Mouse (Mus musculus): ENCODE data around the gene Sis. TPM values are rescaled to one million over a fixed set of nuclear protein-coding genes. Genes with fewer than 3 reads are reported as not detected.
A peak's percentile ranks its signal among the peaks of the same experiment; 100 is the strongest.

The Sis gene
- total and polyA plus RNA-seq, 3 experiments: 0.47 to 1.9 (median 1.5) TPM

- no peak for TF ChIP-seq MXI1 (IDR thresholded peaks at IDR 0.05; ENCODE audit: low read depth, low read length)
- no peak for TF ChIP-seq HCFC1 (IDR thresholded peaks at IDR 0.05; ENCODE audit: low read depth, low read length)
- TF ChIP-seq MAX (IDR thresholded peaks at IDR 0.05; ENCODE audit: low read length): peak; percentile 82
- peak; percentile 81 for TF ChIP-seq BHLHE40 (IDR thresholded peaks at IDR 0.05; ENCODE audit: low read depth, low read length)
- TF ChIP-seq ELF1 (IDR thresholded peaks at IDR 0.05; ENCODE audit: low read depth, low read length): no peak
- TF ChIP-seq EP300 (IDR thresholded peaks at IDR 0.05; ENCODE audit: low read length): peak; percentile 75
- peak; percentile 54; the same call in 1 of the 2 replicates for TF ChIP-seq IRF4 (IDR thresholded peaks at IDR 0.05; ENCODE audit: low read depth, low read length)
- TF ChIP-seq MYC (IDR thresholded peaks at IDR 0.05; ENCODE audit: low read depth, low read length): peak; percentile 59; the same call in 1 of the 2 replicates
- no peak for TF ChIP-seq NELFE (IDR thresholded peaks at IDR 0.05; ENCODE audit: low read depth, low read length)
- TF ChIP-seq RCOR1 (conservative IDR thresholded peaks at IDR 0.05; ENCODE audit: low read depth, low read length): no peak
- in situ Hi-C loops (cut with MboI; ENCODE audit: low pct_ligation_motif_present, low pct_unique_long_range_greater_than_20kb, low sequenced_read_pairs) (no loop called here), dilution Hi-C loops (cut with MboI; ENCODE audit: extremely low pct_ligation_motif_present, extremely low pct_unique_long_range_greater_than_20kb, low sequenced_read_pairs) (no loop called here)
- no peaks in the 10 kb centered on the region for H3K79me2 ChIP-seq (replicated peaks; ENCODE audit: control insufficient read depth, extremely low read depth, insufficient read depth, poor library complexity, severe bottlenecking)
- no peaks in the 10 kb centered on the region for H3K9me3 ChIP-seq (replicated peaks; ENCODE audit: low read length)
- no peaks in the 10 kb centered on the region for H3K36me3 ChIP-seq (replicated peaks in 1 of 2; ENCODE audit: control insufficient read depth in 1 of 2, insufficient read depth in 1 of 2, low read length in 1 of 2)
- peaks cover 0 to 6% of the 10 kb centered on the region in 2 experiments; a peak in 2 of 4 replicates for H3K4me1 ChIP-seq (ENCODE audit: control insufficient read depth in 1 of 2, insufficient read depth in 2 of 2)
- no peaks in the 10 kb centered on the region for H3K27me3 ChIP-seq (replicated peaks)
- H3K9ac ChIP-seq (ENCODE audit: insufficient read depth, low read depth): no peak overlapping the region
- no peak overlapping the region for H3K4me2 ChIP-seq (ENCODE audit: insufficient read depth, low read depth, poor library complexity, severe bottlenecking)
- H3K4me3 ChIP-seq (replicated peaks in 1 of 3; ENCODE audit: low read depth in 2 of 3, low read length in 2 of 3, poor library complexity in 1 of 3): no peak overlapping the region
- peak; percentile 38 for DNase-seq (ENCODE audit: extremely low read depth)
- H3K27ac ChIP-seq (ENCODE audit: insufficient read depth, low read depth): no peak overlapping the region
These were observed 23.3 kb upstream of the Sis start for GRCm38 (mm10) chr3:72990992-72991391.

- Histone ChIP-seq H3K79me2 (replicated peaks; ENCODE audit: control insufficient read depth, extremely low read depth, insufficient read depth, poor library complexity, severe bottlenecking) (no peaks in the 10 kb centered on the region), H3K27me3 (replicated peaks) (no peaks in the 10 kb centered on the region), H3K9me3 (replicated peaks; ENCODE audit: low read length) (no peaks in the 10 kb centered on the region), H3K4me1 (ENCODE audit: control insufficient read depth in 1 of 2, insufficient read depth in 2 of 2) (no peaks in the 10 kb centered on the region), H3K4me3 (replicated peaks in 1 of 3; ENCODE audit: low read depth in 2 of 3, low read length in 2 of 3, poor library complexity in 1 of 3) (no peak overlapping the region), H3K36me3 (replicated peaks in 1 of 2; ENCODE audit: control insufficient read depth in 1 of 2, insufficient read depth in 1 of 2, low read length in 1 of 2) (no peaks in the 10 kb centered on the region), H3K4me2 (ENCODE audit: insufficient read depth, low read depth, poor library complexity, severe bottlenecking) (no peak overlapping the region), H3K27ac (ENCODE audit: insufficient read depth, low read depth) (no peak overlapping the region), H3K9ac (ENCODE audit: insufficient read depth, low read depth) (no peak overlapping the region)
- no peak for DNase-seq (ENCODE audit: extremely low read depth)
- dilution Hi-C loops (cut with MboI; ENCODE audit: extremely low pct_ligation_motif_present, extremely low pct_unique_long_range_greater_than_20kb, low sequenced_read_pairs) (no loop called here), in situ Hi-C loops (cut with MboI; ENCODE audit: low pct_ligation_motif_present, low pct_unique_long_range_greater_than_20kb, low sequenced_read_pairs) (no loop called here)
- TF ChIP-seq SIN3A (IDR thresholded peaks at IDR 0.05; ENCODE audit: low read length) (no peak), KAT2A (IDR thresholded peaks at IDR 0.05; ENCODE audit: insufficient replicate concordance, low read length) (no peak), CTCF (conservative IDR thresholded peaks at IDR 0.05 in 1 of 2, IDR thresholded peaks at IDR 0.05 in 1 of 2; ENCODE audit: low read depth in 2 of 2, low read length in 2 of 2) (no peak), ZC3H11A (IDR thresholded peaks at IDR 0.05; ENCODE audit: low read depth, low read length) (no peak), HCFC1 (IDR thresholded peaks at IDR 0.05; ENCODE audit: low read depth, low read length) (no peak), MYC (IDR thresholded peaks at IDR 0.05; ENCODE audit: low read depth, low read length) (no peak), MAZ (IDR thresholded peaks at IDR 0.05; ENCODE audit: low read depth, low read length) (no peak), JUN (IDR thresholded peaks at IDR 0.05; ENCODE audit: insufficient read depth, low read depth, low read length) (no peak), NRF1 (IDR thresholded peaks at IDR 0.05; ENCODE audit: low read depth, low read length) (no peak), TBP (conservative IDR thresholded peaks at IDR 0.05; ENCODE audit: low read depth, low read length) (no peak), MAFK (IDR thresholded peaks at IDR 0.05; ENCODE audit: insufficient replicate concordance, low read length) (no peak), ELF1 (IDR thresholded peaks at IDR 0.05; ENCODE audit: low read depth, low read length) (no peak), ZKSCAN1 (IDR thresholded peaks at IDR 0.05; ENCODE audit: borderline replicate concordance, low read depth, low read length) (no peak), ZNF384 (IDR thresholded peaks at IDR 0.05; ENCODE audit: low read depth, low read length) (no peak), JUND (conservative IDR thresholded peaks at IDR 0.05; ENCODE audit: low read depth, low read length) (no peak), NELFE (IDR thresholded peaks at IDR 0.05; ENCODE audit: low read depth, low read length) (no peak)
These were observed 8.9 kb upstream of the Sis start for GRCm38 (mm10) chr3:72976602-72977001.
